Mouse (Mus musculus) erythroblast, adult 5-6 weeks (primary cell): Measurements from ENCODE around the gene Lrrc8c. TPM values are rescaled to one million over a fixed set of nuclear protein-coding genes. Genes with fewer than 3 reads are reported as not detected.

Experiments used
- ATAC-seq: replicated peaks from 2 replicates; pipeline ENCODE4 v1.8.0; 2016; ENCODE audit warnings: moderate number of reproducible peaks, mild to moderate bottlenecking, moderate TSS enrichment, inconsistent platforms; ENCODE audit not compliant: poor library complexity, low FRiP score, severe bottlenecking
- total RNA-seq, 2 experiments: library from RNA; stranded (forward) in 1 of 2; stranded (reverse) in 1 of 2; fragments of 150-400 nt in 1 of 2; fragments of 200-764, 138-1000 nt in 1 of 2; gene quantifications; 2 replicates each; pipeline versions ENCODE4 v1.2.3 to v1.2.4; 2015 to 2017; ENCODE audit warnings: low replicate concordance in 2 of 2

Gene Lrrc8c
- total RNA-seq, 2 experiments from 2014 or later, result 9.4 to 24.6 TPM

DNA sequence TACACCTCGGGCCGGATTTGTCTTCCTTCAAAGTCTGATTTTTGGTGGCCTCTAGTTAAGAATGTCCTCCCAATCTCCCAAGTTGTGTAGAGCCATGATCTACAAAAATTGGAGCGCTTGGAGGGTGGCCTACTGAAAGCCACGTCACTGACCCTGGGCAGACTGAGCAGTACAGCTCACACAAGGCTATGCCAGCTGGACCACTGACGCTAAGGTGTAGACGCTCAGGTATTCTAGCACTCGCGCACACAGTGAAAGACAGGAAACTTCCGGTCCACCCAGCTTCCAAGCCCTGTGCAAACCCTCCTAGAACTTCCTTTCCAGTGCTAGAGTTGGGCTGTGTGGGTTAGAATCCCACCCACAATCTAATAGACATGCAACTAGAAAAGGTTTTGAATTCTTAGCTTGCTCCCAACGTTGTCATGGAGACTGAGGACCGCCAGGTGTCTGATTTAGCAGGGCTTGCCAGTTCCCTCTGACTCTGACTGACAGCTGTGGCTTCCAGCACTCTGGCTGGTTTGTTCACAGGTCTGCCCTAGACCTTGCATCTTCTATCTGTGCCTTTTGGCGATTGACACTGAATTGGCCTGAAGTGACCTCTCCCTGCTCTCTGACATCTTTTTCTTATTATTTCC is 136.0 kb downstream of the Lrrc8c start:
- ATAC-seq, result no peak

DNA sequence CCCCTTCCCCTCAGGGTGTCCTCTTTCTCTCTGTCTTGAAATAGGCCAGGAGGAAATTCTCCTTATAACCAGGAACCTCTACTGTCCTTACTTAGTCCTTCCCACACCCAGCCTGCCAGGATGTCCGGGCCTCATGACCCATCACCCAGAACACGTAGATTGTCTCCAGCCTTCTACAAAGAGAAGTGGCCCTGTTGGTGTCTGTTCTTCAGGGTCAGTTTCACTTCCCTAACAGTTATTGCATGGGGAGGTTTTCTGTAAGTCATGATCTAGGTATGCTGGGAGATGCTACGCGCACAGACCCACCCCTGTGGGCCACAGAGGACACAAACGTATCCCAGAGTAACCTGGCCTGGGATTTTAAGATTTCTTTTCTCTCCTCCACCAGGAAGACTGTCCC is 142.7 kb downstream of the Lrrc8c start:
- no peak for ATAC-seq

Other genes with a start within 250 kb of the Lrrc8c start
- not detected in 2 replicates for gene Gm43302, start 225.7 kb upstream of the Lrrc8c start, total RNA-seq (2015; ENCODE audit: low replicate concordance)
- gene Gm43302, start 225.7 kb upstream of the Lrrc8c start, total RNA-seq (2017; ENCODE audit: low replicate concordance), result not detected in 2 replicates
- 0.21 TPM in 1 of 2 replicates, not detected in the other for gene Gbp6, start 225.7 kb upstream of the Lrrc8c start, total RNA-seq (2015; ENCODE audit: low replicate concordance)
- gene Gbp6, start 225.7 kb upstream of the Lrrc8c start, total RNA-seq (2017; ENCODE audit: low replicate concordance), result 1.3 TPM in 2 replicates
- gene Lrrc8b, start 103.6 kb upstream of the Lrrc8c start, total RNA-seq (2015; ENCODE audit: low replicate concordance), result 1.7 and 4.0 TPM in 2 replicates
- 1.2 and 2.0 TPM in 2 replicates for gene Lrrc8b, start 103.6 kb upstream of the Lrrc8c start, total RNA-seq (2017; ENCODE audit: low replicate concordance)
- gene Lrrc8d, start 180.6 kb downstream of the Lrrc8c start, total RNA-seq (2015; ENCODE audit: low replicate concordance), result 11.5 and 14.4 TPM in 2 replicates
- 6.4 and 10.3 TPM in 2 replicates for gene Lrrc8d, start 180.6 kb downstream of the Lrrc8c start, total RNA-seq (2017; ENCODE audit: low replicate concordance)